Mouse (Mus musculus) gonadal fat pad, adult 2 months (tissue): ENCODE measurements around the gene Gnptab. TPM values are rescaled to one million over a fixed set of nuclear protein-coding genes. Genes with fewer than 3 reads are reported as not detected.
A peak's percentile ranks its signal among the peaks of the same experiment; 100 is the strongest.

Source experiments
- DNase-seq: peaks from one replicate; pipeline ENCODE4 v3.0.0-alpha.2; 2012; ENCODE audit warnings: low read depth
- polyA plus RNA-seq: library from polyadenylated mRNA; depleted of rRNA; stranded (reverse); fragments of >200 nt; gene quantifications from 2 replicates; pipeline ENCODE4 v1.2.3, GENCODE M21; 2012

Gnptab gene
- polyA plus RNA-seq, 1 experiment = 25.2 TPM

DNA sequence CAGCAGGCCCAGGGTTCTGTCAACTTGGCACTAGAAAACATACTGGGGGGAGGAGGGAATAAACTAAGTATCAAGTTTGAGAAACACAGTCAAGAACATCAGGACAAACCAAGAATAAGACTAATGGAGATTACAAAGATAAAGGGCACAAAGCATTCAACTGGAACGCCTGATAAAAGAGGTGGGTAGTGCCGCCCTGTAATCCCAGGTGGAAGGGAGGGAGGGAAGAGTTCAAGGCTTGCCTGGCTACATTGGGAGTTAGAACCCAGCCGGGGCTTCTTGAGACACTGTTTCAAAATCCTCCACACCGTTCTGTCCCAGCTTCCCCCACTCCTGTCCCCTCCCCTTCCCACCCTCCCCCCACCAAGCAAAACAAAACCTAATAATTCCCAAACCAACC is 1.3 kb upstream of the Gnptab start:
- DNase-seq = no peak

DNA sequence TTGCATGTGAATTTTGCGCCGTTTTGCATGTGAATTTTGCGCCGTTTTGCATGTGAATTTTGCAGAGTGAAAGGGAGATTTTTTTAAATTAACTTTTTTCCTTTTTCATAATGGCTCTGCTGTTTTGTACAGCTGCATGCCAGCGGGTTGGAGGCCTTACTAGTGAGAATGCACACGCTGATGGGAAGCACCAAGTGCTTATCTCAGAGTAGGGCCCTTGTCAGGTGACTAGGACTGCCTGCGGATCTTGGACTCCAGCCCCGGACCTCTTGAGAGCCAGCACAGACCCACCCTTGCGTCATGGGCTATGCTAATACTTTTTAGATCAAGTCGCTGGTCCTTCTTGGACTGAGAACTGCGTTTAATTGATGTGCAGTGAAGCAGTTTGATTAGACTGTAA is 1.1 kb downstream of the Gnptab start:
- DNase-seq = no peak

DNA sequence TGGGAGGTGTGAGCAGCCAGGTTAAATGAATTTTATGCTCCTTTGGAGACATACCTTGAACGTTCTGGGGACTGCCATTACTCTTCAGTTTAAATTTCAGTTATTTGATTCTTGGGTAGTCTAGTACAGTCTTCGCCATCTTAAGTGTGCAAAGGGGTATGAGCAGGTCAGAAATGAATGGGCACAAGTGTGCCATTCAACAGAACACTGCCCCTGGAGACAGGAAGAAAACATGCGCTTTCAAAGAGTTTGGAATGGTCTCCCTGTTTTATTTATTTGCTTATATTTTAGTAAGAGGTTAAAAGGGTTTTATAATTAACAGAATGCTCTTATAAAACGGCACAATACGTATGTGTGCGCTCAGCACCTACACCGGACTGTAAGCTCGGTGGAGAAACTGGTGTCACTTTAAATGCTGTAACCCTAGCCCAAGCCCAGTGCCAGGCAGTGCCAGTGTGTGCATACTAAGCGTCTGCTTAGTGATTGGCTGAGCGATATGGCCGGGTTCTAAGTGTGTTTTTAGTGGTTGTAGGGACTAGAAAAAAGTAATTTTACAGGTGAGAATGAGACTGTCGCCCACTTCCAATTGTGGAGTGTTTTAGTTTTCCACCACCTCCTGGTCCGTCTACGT is 1.6 kb downstream of the Gnptab start:
- DNase-seq = no peak

DNA sequence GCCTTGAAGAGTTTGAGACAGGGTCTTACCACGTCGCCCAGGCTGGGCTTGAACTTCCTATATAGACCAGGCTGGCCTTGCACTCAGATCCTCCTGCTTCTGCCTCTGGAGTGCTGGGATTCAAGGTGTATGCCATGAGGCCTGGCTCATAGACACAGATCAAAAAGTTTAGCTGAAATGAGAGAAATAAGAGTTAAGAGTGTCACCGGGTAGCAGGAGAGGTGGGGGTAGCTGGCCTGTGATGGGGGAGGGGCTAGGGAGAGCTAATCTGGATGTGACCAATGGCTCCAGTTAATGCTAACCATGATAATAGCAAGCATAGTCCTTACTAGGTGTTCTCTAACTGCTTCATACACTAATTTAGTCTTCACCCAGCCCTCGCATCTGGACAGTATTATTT is 2.4 kb downstream of the Gnptab start:
- DNase-seq = no peak

DNA sequence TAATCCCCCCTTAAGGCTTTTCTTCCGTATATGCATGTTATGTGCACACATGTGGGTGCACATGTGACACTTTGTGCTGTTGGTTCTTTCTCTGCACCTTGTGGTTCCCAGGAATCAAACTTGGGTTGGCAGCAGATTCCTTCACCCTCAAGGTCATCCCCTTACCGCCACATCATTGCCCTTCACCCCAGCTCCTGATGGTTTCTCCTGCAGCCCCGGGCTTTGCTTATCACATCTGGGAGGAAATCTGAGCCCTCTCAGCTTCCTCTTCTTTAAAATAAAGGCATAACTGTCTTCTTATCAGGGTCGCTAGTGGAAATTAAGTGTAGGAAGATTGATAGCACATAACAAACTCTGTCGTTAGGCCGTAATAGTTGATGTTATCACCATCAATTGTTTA is 3.1 kb downstream of the Gnptab start:
- DNase-seq = no peak

DNA sequence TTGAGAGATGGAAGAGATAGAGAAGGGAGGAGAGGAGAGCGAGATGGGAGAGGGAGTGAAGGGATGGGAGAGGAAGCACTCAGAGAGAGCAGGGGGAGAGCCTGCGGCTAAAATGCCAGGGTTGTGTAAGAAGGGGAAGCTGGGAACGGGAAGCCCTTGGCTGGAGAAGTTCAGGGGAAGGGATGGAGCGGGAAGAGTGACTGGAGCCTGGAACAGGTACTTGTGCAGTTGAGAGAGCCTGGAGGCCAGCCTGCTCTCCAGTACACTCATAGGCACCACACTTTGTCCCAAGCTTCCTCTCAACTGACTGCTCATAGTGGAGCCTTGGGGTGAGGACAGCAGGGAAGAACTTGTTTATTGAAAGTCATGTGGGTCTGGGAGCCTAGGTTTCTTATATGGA is 4.5 kb downstream of the Gnptab start:
- DNase-seq = no peak

DNA sequence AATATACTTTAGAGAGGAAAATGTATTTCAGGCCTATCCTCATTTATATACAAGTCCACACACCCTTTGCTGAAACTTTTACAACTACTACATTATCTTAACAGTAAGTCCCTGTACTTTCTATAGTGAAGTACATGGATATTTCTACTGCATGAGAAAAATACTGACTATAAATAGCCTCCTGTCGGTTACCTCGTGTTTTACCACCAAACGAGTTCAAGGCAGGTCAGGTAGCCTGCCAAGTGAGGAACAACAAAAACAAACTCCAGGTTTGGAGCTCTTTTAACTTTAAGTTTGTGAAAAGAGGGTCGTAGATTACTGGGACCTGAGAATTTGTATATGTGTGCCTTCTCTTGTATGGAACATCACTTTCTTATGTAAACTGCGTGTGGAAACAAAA is 5.1 kb downstream of the Gnptab start:
- no peak for DNase-seq

DNA sequence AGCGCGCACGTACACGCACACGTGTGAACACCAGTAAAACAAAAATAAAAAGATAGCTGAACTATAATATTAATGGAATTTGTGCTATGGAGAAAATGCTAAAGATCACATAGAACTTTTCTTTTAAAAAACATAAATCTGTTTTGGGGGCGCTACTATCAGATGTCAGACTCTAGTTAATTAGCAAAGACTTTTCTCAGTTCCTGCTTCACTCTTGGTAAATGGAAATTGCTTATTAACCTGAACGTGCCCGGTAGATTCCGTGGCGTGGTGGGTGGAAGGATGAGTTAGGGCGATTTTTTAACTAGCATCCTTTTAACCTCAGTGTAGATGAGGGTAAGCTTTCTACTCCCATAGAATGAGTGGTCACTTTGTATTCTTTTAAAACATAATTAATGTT is 6.4 kb downstream of the Gnptab start:
- no peak for DNase-seq

DNA sequence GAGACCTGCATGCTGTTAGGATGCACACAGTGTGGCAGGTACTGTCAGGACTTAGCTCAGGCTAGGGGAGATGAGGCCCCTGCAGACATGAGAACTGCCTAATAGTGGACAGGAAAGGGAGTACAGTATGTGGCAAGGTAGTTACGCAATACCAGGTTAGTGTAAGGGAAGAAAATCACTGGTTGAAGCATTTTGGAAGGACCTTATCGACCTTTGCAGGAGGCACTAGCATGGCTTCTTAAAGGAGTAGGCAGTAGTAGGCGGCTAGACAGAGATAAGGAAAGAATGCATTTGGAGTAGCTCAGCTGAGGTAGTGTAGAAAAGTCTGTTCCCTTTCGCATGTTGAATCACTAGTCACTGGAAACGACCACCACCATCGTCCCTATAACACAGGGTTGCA is 6.8 kb downstream of the Gnptab start:
- DNase-seq = no peak

DNA sequence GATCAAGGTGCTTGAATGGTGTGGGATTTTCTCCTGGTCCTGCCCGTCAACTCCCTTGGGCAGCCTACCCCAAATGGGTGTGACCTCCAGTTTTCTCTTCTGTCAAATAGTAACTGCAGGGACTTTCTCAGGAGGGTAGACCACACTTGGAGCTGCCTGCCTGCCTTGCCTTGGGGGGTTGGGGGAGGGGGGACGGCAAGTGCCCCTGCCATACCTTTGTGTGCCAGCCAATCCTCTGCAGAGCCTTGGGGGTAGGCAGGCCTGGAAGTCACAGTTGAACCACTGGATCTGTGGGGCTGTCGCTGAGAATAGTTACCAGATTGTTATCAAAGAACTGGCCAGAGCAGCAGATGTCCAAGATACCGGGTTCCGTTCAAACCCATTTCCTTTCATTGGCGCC is 7.3 kb downstream of the Gnptab start:
- DNase-seq = no peak

DNA sequence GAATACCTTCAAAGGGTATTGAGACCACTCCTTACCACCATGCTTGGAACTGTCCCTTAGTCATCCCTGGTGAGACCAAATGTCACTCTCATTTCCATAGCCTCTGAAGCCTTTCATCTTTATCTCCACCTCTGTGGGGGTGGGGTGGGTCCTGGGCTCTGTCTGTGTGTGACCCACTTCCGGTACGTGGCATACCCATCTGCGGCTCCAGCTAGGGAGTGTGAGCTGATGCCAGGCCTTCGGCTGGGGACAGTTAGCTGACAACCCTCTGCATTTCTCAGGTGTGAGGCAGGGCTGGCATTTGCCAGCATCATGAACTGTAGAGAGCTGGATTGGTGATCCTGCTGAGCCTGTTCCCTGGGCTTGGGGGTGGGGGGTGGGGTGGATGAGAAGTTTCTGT is 10.6 kb downstream of the Gnptab start:
- DNase-seq = no peak

DNA sequence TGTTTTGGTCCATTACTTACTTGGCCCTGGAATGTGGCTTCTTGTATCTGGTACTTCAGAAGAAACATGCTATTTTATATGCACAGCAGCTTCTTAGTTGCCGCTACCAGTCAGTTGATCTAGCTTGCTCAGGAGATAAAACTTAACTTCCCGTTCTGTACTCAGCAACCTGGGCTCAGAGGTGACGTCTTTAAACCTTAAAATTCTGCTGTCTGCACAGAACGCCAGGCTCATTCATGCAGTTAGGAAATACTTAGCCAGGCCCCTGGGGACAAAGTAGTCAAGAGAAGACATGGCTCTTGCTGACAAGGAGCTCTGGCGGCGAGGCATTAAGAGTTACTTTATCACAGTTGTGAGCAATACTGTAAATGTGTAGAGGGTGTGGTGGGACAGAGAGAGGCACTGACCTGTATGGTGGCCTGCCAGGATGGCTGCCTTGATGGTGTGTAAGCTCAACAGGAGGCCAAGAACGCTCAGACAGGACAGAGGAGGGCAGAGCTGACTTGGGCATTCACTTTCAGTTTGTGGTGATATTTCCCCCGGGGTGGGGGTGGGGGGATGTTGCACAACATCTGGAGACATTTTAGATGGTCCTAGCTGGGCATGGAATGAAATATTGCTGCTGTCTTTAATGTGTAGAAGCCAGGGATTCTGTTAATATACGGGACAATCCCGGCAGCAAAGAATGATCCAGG is 11.3 kb downstream of the Gnptab start:
- no peak for DNase-seq

DNA sequence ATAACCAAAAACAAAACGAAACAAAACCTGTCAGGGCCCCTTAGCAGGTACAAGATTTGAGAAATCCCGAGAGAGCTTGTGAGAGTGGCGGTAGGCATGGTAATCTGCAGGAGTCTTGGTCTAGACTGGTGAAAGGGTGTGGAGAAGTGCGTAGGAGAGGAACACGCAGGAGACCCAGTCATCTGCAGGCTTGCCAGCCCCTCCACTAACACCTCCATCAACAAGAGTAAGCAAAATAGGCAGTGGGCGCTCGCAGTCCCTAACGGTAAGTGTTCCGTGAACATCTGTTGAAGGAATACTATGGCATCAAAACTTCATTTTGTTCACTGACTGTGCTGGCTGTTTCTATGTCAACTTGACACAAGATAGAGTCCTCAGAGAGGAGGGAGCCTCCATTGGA is 12.6 kb downstream of the Gnptab start:
- no peak for DNase-seq

DNA sequence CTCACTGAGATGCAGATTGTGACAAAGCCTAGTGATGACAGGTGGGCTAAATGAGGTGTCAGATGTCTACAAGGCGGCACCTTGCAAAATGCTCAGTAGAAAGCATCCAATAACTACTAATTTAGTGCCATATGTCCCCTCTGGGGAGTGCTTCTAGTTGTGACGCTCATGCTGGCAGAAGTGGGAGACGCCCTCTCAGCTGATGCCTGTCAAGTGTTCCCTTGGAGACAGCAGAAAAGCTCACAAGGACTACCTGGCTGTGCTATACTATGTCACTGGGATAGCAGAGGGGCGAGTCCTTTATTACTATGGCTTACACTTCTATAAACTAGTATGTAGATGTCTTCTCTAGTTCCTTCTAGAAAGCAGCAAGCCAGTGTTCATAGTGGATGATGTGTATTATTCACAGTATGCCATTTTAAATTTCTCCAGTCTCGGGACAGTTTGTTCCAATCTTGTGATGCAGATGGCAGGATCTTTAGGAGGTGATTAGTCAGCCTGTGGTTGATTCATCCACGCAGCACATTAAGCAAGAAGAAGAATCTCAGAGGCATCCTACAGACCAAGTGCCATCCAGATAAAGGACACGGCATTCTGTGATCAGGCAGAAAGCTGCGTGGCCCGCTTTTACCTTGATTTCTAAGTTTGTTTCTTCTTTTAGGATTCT is 13.4 kb downstream of the Gnptab start:
- DNase-seq = no peak

DNA sequence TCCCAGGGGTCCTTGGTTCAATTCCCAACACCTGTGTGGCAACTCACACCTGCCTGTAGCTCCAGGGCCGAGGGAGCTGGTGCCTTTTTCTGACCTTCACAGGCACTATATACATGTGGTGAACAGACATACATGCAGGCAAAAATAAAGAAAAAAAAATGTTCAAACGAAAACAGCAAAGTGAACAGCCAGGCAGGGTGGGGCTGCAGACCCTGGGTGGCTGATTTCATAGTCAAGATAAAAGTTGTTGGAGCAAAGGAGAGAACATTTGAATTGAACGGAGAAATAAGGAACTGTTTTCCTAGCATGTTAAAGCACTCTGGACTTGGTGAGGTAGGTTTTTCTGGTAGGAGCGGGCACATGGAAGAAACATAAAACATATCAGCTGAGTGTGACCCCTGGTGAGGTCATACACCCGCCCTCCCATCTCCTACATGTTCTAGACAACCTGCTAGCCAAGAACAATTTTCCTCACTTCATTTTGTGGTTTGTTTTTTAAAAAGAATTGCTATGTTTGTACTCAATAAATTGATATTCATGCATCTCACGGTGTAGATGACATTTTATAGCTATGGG is 19.8 kb downstream of the Gnptab start:
- DNase-seq = no peak

DNA sequence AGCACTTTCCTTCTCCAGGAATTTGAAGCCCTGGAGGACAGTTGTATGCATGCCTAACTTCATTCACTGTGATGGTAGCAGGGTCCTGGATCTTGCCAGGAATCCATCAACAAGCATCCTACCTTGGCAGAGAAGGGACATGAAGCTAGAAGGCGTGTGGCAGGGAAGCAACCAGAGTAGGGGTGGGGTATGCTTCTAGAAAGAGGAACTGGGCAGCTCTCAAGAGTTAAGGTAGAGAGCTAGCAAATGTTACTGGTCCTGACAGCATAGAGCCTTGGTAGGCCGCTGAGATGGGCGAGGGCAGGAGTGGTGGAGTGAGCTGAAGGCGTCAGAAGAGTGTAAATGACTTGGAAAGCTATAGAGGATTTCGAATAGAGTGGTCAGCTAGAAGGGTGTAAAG is 20.3 kb downstream of the Gnptab start:
- DNase-seq = no peak

DNA sequence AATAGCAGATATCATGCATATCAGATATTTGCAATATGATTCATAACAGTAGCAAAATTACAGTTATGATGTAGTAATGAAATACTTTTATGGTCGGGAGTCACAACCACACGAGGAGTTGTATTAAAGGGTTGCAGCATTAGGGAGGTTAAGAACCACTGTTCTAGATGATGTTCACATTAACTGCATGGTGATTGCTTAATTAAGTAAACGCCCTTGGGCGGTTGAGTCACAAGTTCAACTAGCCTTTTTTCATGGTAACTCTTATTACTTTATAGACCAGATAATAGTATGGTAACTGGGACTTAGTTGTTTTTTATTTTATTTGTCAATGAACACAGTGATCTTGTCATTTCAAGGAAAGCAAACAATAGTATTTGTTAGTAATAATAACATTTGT is 24.1 kb downstream of the Gnptab start:
- peak; percentile 68 for DNase-seq

DNA sequence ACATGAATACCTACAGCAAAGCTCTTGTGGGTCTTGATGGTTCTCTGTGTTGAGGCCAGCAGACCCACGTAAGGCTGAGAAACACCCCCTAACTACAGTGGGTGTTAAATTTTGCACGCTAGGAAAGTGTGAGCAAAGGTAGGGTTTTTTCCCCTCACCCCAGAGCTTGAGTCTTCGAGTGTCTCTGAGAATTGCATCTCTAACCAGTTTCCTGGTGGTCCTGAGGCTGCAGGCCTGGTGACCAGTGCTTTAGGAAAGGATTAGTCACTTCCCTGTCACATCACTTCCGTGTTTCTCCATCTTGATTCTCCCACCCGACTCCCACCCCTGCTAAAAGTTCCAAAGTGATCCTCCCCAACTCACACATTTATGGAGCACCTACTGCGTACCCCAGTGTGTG is 25.3 kb downstream of the Gnptab start:
- no peak for DNase-seq

DNA sequence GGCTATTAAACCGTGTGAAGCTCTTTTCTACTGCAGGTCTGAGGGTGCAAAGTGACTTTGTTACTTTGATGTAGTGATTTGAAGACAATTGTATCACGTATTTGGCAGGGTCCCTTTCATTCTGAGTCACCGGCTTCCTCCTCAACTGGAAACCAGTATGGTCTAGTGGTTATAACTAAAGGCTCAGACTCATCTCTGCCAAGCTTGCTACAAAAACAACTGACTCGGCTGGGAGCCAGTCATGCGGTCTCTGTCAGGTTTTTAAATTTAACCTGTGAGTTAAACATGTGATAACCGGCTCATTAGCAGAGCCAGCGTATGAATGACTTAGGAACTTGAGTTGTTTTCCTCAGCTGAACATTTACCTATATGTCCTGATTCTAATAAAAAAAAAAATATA is 26.9 kb downstream of the Gnptab start:
- no peak for DNase-seq

DNA sequence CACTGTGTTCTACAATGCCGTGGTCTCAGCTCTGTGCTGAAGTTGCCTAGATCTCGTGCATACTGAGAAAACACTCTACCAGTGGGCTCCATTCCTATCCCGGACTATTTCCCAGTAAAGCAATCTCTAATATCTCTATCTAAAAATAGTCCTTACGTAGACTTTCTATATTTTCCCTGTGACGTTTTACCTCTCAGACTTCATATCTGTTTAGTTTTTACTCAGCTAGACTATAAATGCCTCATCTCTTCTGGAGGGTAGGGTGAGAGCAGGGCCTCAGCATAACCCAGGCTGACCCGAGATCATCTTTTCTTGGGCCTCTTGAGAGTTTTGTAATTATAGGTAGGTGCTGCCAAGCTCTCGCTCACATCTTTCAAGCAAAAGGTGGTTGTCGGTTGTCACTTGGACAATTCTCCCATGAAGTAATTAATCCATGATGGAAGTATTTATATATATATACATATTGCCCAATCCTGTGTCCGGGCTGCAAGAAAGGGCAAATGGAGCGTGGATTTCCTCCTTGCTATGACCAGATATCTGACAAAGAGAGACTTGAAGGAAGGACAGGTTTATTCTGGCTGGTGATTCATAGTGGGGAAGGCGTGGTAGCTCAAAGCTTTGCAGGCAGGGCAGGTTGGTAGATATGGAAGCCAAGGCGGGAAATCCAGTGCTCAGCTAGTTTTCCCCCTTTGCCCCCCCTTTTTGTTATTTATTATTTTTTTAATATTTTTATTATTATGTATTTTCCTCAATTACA is 29.1 kb downstream of the Gnptab start:
- no peak for DNase-seq

DNA sequence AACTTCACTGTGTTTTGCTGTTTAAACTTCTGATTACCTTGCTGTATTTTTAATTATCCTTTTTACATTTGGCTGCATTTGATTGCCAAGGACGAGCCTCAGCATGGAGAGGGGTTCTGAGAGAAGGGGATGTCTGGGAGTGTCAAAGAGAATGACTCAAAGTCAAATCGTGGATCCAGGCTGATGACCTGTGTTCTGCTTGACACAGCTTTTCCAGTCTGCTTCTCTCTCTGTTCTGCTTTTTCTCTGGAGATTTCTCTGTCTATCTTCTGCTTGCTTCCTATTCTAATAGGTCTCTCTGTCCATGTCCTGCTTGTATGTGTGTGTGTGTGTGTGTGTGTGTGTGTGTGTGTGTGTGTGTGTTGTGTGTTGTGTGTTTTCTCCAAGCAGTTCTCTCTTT is 30.8 kb downstream of the Gnptab start:
- DNase-seq = no peak

DNA sequence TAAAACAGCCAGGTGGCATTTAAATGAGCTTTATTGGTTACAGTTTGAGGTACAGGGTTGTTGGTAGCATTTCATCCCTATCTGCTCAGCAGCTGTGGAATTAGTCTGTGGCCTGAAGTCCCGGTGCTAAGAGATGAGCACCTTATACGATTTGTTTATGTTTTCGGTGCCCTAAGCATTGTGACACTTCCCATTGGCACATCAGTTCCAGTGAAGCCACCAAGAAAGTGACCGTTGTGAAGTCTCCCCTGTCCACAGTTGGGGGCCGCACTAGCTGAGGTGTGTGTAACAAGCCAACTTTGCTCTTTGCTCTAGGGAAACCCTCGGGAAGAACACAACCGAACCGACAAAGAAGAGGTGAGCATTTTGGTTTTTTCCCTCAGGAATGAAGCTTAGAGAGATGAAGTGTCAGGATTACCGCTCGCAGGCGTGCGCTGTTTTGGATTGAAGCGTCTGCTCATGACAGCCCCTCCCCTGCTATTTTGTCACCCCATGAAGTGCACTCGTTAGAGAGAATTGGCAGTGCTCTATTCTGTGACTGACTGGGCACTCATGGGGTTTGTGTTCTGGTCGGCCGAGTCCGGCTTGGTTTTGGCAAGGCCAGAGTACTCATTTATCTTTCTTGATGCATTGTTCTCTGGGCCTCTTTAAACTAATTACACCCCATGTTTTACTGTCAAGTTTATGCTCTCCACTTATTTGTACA is 33.5 kb downstream of the Gnptab start:
- no peak for DNase-seq
